Mouse (Mus musculus) kidney, embryonic 16.5 days (tissue): ENCODE measurements around the gene Lrrc51. TPM values are rescaled to one million over a fixed set of nuclear protein-coding genes. Genes with fewer than 3 reads are reported as not detected.
A peak's percentile ranks its signal among the peaks of the same experiment; 100 is the strongest.

Experiments
- ATAC-seq: fragments of 200-750 bp; cut with Nextera tagmentation; 2 replicates; pipeline ENCODE4 v1.8.0; 2017; ENCODE audit warnings: moderate TSS enrichment; ENCODE audit not compliant: low FRiP score, low TSS enrichment
- H3K27ac ChIP-seq: fragments of 300-500 bp; sonication (generic); 2 replicates; pipeline ENCODE4 v1.5.1; 2014; ENCODE audit warnings: low read length
- H3K27me3 ChIP-seq: fragments of 300-500 bp; sonication (generic); 2 replicates; pipeline ENCODE4 v1.6.1; 2014; ENCODE audit warnings: low read length, control low read depth, mixed read lengths; ENCODE audit not compliant: insufficient read depth
- H3K36me3 ChIP-seq: fragments of 300-500 bp; sonication (generic); 2 replicates; pipeline ENCODE4 v1.6.1; 2014; ENCODE audit warnings: low read length, control low read depth, mixed read lengths; ENCODE audit not compliant: insufficient read depth
- H3K4me1 ChIP-seq: fragments of 300-500 bp; sonication (generic); 2 replicates; pipeline ENCODE4 v1.6.1; 2014; ENCODE audit warnings: low read length, control low read depth, mixed read lengths; ENCODE audit not compliant: insufficient read depth
- H3K4me2 ChIP-seq: fragments of 300-500 bp; sonication (generic); replicated peaks from 2 replicates; pipeline ENCODE4 v1.6.1; 2014; ENCODE audit warnings: low read depth, low read length
- H3K4me3 ChIP-seq: fragments of 300-500 bp; sonication (generic); 2 replicates; pipeline ENCODE4 v1.5.1; 2014; ENCODE audit warnings: mild to moderate bottlenecking, low read length
- H3K9ac ChIP-seq: fragments of 300-500 bp; sonication (generic); replicated peaks from 2 replicates; pipeline ENCODE4 v1.6.1; 2014; ENCODE audit warnings: low read length
- H3K9me3 ChIP-seq: fragments of 300-500 bp; sonication (generic); 2 replicates; pipeline ENCODE4 v1.6.1; 2016; ENCODE audit warnings: low read length, control low read depth
- WGBS: fragments of 180-500 bp; shearing (Covaris S2); extraction: QIAGEN DNeasy Blood & Tissue Kit; methylation state at CpG from one replicate; pipeline ENCODE4 v1.1.7; 2014; 5-methylcytosine and 5-hydroxymethylcytosine counted together
- polyA plus RNA-seq: library from polyadenylated mRNA; unstranded; fragments of >200 nt; fragmentation: Nextera tagmentation; extraction: Ambion mirVana; gene quantifications from 2 replicates; pipeline ENCODE4 v1.2.1, GENCODE M21; 2015

The Lrrc51 gene
- polyA plus RNA-seq, 1 experiment from 2014 or later: 13.9 TPM

GRCm38 (mm10) chr7:101901969-101902368 lies 31.7 kb downstream of the Lrrc51 start:
- Histone ChIP-seq H3K9me3 (no peaks in the 10 kb centered on the region), H3K27me3 (no peaks in the 10 kb centered on the region), H3K4me3 (no peak overlapping the region), H3K27ac (no peak overlapping the region), H3K9ac (no peak overlapping the region), H3K4me1 (peaks cover 18% of the 10 kb centered on the region), H3K36me3 (0 out of 2 replicates have a peak, but pooled peaks cover 10% of the 10 kb centered on the region), H3K4me2 (no peak overlapping the region)
- no peak for ATAC-seq
- 88% methylated on average over 10 of the region's 10 CpGs for WGBS

DNA sequence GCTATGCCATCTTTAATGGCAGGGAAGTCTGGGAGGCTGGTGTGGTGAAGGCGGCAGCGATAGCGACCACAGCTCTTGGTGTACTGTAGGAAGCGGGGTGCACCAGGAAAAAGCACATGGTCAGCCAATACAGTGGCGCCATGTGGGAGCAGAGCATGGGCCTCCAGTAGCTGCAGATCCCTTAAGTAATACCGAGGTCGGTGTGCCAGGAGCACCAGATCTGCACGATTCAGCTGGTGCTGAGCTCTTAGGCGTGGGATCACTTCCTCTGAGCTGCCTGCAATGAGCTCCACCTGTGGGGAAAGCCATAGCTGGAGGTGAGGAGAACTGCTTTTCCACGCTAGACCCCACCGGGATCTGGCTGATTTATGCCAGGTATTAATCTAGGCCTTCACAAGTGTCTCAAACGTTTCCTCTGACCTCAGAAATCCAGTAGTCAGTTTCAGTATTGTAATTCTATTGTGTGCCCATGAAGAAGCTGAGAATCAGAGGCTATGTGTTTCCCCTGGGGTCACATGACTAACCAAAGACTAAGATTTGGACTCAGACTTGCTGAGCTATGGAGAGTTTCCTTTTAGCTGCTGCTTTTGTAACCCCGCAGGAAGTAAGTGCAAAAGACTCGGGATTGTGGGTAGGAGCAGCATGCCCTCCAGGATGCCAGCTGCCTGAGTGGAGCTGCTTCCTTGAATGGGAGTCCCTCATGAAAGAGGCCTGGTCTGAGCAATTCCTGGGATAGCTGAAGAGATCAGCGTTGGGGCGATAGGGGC lies 33.2 kb downstream of the Lrrc51 start:
- WGBS: 85% methylated on average over 16 of the region's 16 CpGs
- H3K9ac ChIP-seq: no peak overlapping the region
- ATAC-seq: no peak
- no peaks in the 10 kb centered on the region for H3K27me3 ChIP-seq
- peaks cover 12% of the 10 kb centered on the region; the same call in 1 of the 2 replicates for H3K4me1 ChIP-seq
- H3K27ac ChIP-seq: no peak overlapping the region
- no peak overlapping the region for H3K4me2 ChIP-seq
- no peak overlapping the region for H3K4me3 ChIP-seq
- 0 out of 2 replicates have a peak, but pooled peaks cover 10% of the 10 kb centered on the region for H3K36me3 ChIP-seq
- no peaks in the 10 kb centered on the region for H3K9me3 ChIP-seq

GRCm38 (mm10) chr7:101896104-101897066 lies 37.3 kb downstream of the Lrrc51 start:
- Histone ChIP-seq H3K36me3 (no peaks in the 10 kb centered on the region), H3K4me3 (peak overlapping the region; percentile 81), H3K27ac (peak overlapping the region; percentile 96), H3K27me3 (no peaks in the 10 kb centered on the region), H3K4me1 (peaks cover 6% of the 10 kb centered on the region; the same call in 1 of the 2 replicates), H3K9ac (peak overlapping the region; percentile 78), H3K9me3 (no peaks in the 10 kb centered on the region), H3K4me2 (peak overlapping the region; percentile 62)
- under 1% methylated on average over 57 of the region's 57 CpGs for WGBS
- ATAC-seq: peak; percentile 99

DNA sequence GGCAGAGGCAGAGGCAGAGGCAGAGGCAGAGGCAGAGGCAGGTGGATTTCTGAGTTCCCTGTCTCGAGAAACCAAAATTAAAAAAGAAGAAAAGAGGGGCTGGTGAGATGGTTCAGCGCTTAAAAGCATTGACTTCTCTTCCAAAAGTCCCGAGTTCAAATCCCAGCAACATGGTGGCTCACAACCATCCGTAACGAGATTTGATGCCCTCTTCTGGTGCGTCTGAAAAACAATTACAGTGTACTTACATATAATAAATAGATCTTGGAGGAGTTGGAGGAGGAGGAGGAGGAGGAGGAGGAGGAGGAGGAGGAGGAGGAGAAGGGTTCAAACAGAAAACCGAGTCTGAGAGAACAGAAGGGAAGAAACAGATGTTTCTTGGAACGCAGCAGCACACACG lies 38.0 kb downstream of the Lrrc51 start:
- Histone ChIP-seq H3K9me3 (no peaks in the 10 kb centered on the region), H3K4me1 (peaks cover 6% of the 10 kb centered on the region; the same call in 1 of the 2 replicates), H3K27me3 (no peaks in the 10 kb centered on the region), H3K36me3 (no peaks in the 10 kb centered on the region), H3K4me2 (peak overlapping the region; percentile 53), H3K4me3 (peak overlapping the region; percentile 81), H3K27ac (peak overlapping the region; percentile 58; the same call in 1 of the 2 replicates), H3K9ac (peak overlapping the region; percentile 72)
- 32% methylated on average over 9 of the region's 9 CpGs for WGBS
- ATAC-seq: no peak

GRCm38 (mm10) chr7:101888460-101888859 lies 45.2 kb downstream of the Lrrc51 start:
- Histone ChIP-seq H3K27ac (no peak overlapping the region), H3K4me1 (no peaks in the 10 kb centered on the region), H3K4me2 (no peak overlapping the region), H3K36me3 (no peaks in the 10 kb centered on the region), H3K9ac (no peak overlapping the region), H3K9me3 (no peaks in the 10 kb centered on the region), H3K4me3 (no peak overlapping the region), H3K27me3 (no peaks in the 10 kb centered on the region)
- WGBS: 84% methylated on average over 4 of the region's 4 CpGs
- ATAC-seq: no peak

- Histone ChIP-seq H3K27ac (no peak overlapping the region), H3K4me1 (no peaks in the 10 kb centered on the region), H3K36me3 (no peaks in the 10 kb centered on the region), H3K27me3 (no peaks in the 10 kb centered on the region), H3K4me3 (no peak overlapping the region), H3K9me3 (no peaks in the 10 kb centered on the region), H3K4me2 (no peak overlapping the region), H3K9ac (no peak overlapping the region)
- 90% methylated on average over 6 of the region's 6 CpGs for WGBS
- no peak for ATAC-seq
Measured at GRCm38 (mm10) chr7:101886274-101886673, 47.4 kb downstream of the Lrrc51 start.

DNA sequence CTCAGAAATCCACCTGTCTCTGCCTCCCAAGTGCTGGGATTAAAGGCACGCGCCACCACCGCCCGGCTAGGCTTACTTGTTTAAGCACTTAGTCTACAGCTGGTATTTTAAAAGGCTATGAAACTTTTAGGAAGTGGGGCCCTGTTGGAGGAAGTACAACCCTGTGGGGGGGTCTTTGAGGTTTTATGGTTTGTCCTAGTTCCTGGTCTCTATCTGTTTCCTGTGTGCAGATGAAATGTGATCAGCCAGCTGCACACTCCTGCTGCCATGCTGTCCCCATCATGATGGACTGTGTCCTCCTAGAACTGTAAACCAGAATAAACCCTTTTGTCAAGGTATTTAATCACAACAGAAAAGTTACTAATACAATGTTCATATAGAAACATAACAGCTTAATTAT lies 49.5 kb downstream of the Lrrc51 start:
- Histone ChIP-seq H3K27ac (no peak overlapping the region), H3K9me3 (no peaks in the 10 kb centered on the region), H3K9ac (no peak overlapping the region), H3K4me3 (no peak overlapping the region), H3K4me2 (no peak overlapping the region), H3K36me3 (no peaks in the 10 kb centered on the region), H3K4me1 (no peaks in the 10 kb centered on the region), H3K27me3 (no peaks in the 10 kb centered on the region)
- 97% methylated on average over 4 of the region's 4 CpGs for WGBS
- ATAC-seq: no peak

GRCm38 (mm10) chr7:101882413-101883154 lies 51.1 kb downstream of the Lrrc51 start:
- no peaks in the 10 kb centered on the region for H3K27me3 ChIP-seq

DNA sequence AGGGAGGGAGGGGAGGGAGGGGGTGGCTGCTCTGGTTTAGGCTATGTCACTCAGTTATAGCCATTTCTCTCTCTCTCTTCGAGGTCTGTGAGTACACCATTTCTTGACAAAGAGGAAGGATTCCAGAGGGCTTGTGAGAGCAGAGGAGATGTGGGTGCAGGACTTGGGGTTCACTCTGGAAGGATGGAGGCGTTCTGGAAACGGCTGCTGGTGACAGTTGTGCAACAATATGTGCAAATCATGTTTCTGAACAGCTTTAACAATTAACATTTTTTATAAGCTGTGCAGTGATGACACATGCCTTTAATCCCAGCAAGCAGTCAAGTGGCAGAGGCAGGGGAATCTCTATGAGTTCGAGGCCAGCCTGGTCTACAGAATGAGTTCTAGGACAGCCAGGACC lies 52.8 kb downstream of the Lrrc51 start:
- H3K27me3 ChIP-seq: no peaks in the 10 kb centered on the region
- no peak overlapping the region for H3K4me3 ChIP-seq
- H3K4me2 ChIP-seq: no peak overlapping the region
- 77% methylated on average over 4 of the region's 4 CpGs for WGBS
- H3K36me3 ChIP-seq: no peaks in the 10 kb centered on the region
- no peak overlapping the region for H3K27ac ChIP-seq
- no peaks in the 10 kb centered on the region for H3K9me3 ChIP-seq
- no peak overlapping the region for H3K9ac ChIP-seq
- H3K4me1 ChIP-seq: no peaks in the 10 kb centered on the region
- ATAC-seq: no peak

More at GRCm38 (mm10) chr7:101882413-101883154, 51.1 kb downstream of the Lrrc51 start:
- H3K36me3 ChIP-seq: no peaks in the 10 kb centered on the region
- no peak overlapping the region for H3K4me2 ChIP-seq
- 60% methylated on average over 9 of the region's 9 CpGs for WGBS
- no peaks in the 10 kb centered on the region for H3K4me1 ChIP-seq
- no peaks in the 10 kb centered on the region for H3K9me3 ChIP-seq
- H3K9ac ChIP-seq: 0 out of 2 replicates have a peak overlapping the region, but pooled peaks have one; percentile 0
- no peak for ATAC-seq
- no peak overlapping the region for H3K4me3 ChIP-seq
- no peak overlapping the region for H3K27ac ChIP-seq
